Mouse (Mus musculus): ENCODE data around the gene Cln3.

The Cln3 gene

GRCm38 (mm10) chr7:126585717-126586116 is at the start of gene Cln3:
Gene Cln3, minus strand, starts transcription at chr7:126585817.
- no peak for DNase-seq

- no peak for DNase-seq
These were observed 49.8 kb upstream of the Cln3 start for GRCm38 (mm10) chr7:126635375-126635774.

- DNase-seq, result no peak
These were observed 46.9 kb upstream of the Cln3 start for GRCm38 (mm10) chr7:126632478-126632877.

GRCm38 (mm10) chr7:126630824-126631518 is 45.4 kb upstream of the Cln3 start, which contains the start of gene Nupr1:
Gene Nupr1, minus strand, starts transcription at chr7:126630861.
- no peak for DNase-seq

GRCm38 (mm10) chr7:126629915-126630314 is 44.3 kb upstream of the Cln3 start:
- no peak for DNase-seq

DNA sequence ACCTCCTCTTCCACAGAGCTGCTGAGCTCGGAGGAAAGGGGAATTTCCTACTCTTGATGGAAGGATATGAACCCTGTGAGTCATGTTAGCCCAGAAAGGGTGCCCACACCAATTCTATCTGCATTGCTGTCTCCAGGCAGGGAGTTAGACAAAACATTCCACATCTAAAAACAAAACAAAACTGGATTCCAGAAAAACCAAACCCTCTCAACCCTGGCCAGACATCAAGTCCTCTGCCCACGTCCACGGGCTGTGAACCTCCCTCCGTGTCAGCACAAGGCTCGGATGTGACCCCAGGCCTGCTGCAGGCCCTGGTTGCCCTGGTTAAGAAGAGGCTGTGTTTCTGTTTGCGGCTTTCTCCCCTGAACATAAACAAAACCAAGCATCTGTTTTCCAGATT is 42.5 kb upstream of the Cln3 start:
- DNase-seq, result peak; percentile 11

DNA sequence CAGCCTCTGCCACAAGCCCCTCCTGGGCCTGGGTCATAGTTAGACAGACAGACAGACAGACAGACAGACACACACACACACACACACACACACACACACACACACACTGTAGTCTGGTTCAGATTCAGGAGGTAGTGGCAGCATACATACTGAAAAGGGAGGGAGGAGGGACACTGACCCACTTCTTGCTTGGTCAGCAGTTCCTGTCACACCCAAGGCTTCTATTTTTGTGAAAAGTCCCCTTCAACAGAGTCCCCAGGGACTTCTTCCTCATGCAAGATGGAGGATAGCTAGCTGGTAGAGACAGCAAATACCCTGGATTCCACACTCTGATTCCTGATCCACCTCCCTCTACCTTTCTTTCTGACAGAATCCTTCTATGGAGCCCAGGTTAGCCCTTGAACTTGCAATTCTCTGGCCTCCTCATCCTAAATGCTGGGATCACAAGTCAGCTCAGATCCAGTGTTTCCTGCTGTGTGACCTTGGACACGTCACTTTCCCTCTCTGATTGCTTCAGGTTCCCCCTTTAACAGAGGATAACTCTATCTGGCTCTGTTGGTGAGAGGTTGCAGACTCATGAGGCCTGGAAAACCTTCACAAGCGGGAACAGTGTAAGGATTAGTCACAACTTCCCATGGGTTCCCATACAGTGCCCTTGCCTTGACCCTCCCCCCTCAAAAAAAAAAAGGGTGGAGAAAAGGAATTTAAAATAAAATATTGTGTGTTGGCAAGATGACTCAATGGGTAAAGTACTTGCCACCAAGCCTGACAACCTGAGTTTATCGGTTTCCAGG is 40.4 kb upstream of the Cln3 start:
- DNase-seq, result no peak

GRCm38 (mm10) chr7:126625369-126625768 is 39.8 kb upstream of the Cln3 start:
- DNase-seq, result peak; percentile 64

- peak; percentile 10 for DNase-seq
These were observed 39.2 kb upstream of the Cln3 start for GRCm38 (mm10) chr7:126624774-126625173.

DNA sequence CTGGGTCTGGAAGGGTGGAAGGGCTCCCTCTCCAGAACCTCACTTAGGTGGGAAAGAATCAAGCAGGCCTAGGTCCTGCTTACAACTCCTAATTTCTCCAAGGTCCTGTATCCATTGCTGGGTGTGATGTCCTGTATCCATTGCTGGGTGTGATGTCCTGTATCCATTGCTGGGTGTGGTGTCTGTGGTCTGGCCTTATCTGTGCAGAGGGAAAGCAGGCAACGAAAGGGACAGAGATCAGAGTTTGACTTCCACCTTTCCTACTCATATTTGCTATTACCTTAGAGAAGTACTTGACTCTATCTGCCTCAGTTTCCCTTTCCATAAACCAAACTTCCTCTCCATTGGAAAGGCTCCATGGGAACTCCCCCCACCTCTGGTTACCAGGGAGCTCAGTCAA is 37.8 kb upstream of the Cln3 start:
- no peak for DNase-seq

DNA sequence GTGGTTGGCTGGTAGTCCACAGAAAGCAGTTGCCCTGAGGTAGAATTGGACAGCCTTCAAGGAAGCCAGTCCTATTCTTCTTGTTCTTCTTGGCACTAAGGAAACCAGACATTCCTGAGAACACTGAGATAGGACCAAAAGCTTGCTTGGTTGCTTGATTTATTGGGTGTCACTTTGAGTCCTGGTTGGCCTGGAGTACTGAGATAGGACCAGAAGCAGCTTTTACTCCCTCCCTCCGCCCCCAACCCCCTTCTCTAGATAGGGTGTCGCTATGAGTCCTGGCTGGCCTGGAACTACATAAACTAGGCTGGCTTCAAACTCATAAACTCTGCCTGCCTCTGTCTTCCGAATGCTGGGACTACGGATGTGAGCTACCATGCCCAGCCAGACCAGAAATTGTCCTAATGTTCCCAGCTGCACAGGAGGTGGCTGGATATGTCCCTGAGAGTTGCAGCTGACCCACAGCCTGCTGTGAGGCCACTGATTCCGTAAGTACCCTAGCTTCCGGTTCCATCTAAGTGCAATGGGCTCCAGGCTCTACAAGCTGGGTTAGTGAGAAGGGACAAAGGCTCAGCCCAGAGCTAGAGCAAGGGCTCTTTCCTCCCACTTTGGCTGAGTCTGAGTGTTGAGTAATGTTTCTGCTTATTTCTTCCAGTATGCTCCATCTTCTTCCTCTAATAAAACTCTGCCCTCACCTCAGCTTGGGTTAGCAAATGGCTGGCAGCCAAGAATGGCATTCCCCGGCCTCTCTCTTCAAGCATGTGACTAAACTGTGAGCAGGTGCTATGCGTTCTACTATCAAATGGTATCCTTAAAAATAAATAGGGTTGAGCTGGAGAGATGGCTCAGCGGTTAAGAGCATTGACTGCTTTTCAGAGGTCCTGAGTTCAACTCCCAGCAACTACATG is 36.1 kb upstream of the Cln3 start:
- peak; percentile 5 for DNase-seq

- no peak for DNase-seq
These were observed 34.1 kb upstream of the Cln3 start for GRCm38 (mm10) chr7:126619559-126620275.

DNA sequence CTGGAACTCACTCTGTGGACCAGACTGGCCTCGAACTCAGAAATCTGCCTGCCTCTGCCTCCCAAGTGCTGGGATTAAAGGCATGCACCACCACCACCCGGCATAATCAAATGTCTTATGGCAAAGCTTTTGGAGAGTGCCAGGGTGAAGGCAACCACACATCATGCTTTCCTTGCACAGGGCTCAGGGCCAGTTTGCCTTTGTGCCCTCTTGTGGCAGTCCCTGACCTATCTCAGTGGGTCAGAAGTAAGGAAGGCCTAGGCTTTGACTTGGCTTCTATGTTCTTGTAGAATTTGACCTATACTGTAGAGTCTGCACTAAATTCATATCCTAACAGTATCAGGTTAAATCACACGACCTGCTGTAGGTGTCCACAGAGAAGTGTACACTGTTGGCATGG is 31.1 kb upstream of the Cln3 start:
- no peak for DNase-seq

DNA sequence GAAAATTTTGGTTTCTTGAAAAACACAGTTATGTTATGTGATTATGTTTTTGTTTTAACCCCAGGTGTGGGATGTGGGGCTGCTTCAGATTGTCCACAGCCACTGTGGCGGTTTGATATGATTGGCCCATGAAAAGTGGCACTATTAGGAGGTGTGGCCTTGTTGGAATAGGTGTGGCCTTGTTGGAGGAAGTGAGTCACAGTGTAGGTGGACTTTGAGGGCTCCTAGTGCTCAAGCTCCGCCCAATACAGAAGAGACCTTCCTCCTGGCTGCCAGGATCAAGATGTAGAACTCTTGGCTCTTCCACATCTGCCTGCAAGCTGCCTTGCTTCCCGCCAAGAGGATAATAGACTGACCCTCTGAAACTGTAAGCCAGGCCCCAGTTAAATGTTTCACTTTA is 27.1 kb upstream of the Cln3 start:
- DNase-seq, result no peak

- DNase-seq, result no peak
These were observed 22.2 kb upstream of the Cln3 start for GRCm38 (mm10) chr7:126607796-126608195.

DNA sequence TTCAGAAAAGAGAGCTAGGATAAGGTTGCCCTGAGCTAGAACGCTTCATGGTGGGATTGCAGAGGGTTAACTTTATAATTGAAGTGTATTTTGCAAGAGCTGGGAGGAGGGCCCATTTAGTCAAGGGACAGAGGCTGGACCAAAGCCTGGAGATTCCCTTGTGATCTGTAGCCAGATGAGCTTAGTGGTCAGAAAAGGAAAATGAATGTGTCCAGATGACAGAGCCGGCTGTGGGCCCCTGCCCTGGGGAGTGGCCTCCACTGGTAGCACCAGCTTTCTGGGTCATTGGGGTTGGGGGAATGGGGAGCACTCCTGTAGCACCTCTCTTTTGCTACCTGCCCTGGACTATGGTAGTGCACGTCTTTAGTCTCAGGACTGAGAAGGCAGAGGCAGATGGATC is 21.4 kb upstream of the Cln3 start:
- DNase-seq, result no peak

DNA sequence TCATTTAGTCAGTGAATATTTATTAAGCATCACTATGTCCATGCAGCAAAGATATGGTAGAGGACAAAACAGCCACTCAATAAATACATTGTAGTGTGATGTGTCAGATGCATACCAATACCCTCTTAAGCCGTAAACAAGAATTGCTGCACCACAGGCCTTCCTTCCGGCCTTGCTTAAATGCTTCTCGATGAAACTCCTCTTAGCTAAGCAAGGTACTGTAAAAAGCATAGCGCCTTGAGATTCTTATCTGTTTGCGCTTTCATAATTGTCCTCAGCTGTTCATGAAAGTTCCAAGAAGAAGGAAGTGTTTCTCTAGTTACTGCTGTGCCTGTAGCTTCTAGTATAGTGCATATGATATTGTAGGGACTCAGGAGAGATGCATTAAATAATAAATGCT is 21.0 kb upstream of the Cln3 start:
- DNase-seq, result no peak

DNA sequence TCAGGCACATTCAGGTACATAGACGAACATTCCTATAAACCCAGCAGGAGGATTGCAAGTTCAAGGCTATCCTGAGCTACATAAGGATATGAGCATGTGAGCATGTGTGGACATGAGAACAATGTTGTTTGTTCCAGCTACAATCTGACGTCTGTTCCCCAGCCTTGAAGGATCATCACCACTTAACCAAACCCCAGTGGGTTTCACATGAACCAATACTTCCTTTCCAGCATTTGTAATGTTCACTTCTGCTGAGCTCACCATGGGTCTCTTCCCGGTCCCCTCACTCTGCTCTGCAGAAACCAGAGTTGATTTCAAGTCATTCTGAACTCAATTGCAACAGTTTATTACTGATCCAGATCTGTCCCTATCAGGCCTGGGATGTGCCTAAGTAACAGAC is 17.0 kb upstream of the Cln3 start:
- DNase-seq, result no peak

DNA sequence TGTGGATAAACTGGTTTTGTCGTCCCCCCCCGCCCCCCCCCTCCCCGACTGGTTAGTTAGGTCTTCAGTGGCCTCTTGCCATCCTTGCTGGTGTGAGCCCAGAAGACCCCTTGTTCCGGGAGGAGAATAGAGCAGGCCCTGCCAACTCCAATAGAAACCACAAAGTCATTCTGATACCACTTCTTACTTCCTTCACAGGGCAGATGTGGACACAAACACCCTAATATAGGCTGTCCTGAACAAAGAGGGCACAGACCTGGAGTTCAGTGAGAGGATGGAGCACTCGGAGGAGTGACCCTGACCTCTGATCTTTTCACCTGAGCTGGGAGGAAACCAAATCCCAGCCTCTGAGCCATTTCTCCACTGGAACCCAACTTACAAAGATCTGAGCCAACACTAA is 16.3 kb upstream of the Cln3 start:
- no peak for DNase-seq

- DNase-seq, result no peak
These were observed 13.3 kb upstream of the Cln3 start for GRCm38 (mm10) chr7:126598919-126599318.

GRCm38 (mm10) chr7:126596414-126596813 is 10.8 kb upstream of the Cln3 start:
- DNase-seq, result no peak

- no peak for DNase-seq
These were observed 10.3 kb upstream of the Cln3 start for GRCm38 (mm10) chr7:126595890-126596289.
